Mouse (Mus musculus): Measurements from ENCODE around the gene Rragc. TPM values are rescaled to one million over a fixed set of nuclear protein-coding genes. Genes with fewer than 3 reads are reported as not detected.

Rragc gene
- total RNA-seq (2023) = 41.8 TPM

GRCm38 (mm10) chr4:123916748-123917547 lies at the start of gene Rragc:
Rragc (plus strand) TSS chr4:123917446.

DNA sequence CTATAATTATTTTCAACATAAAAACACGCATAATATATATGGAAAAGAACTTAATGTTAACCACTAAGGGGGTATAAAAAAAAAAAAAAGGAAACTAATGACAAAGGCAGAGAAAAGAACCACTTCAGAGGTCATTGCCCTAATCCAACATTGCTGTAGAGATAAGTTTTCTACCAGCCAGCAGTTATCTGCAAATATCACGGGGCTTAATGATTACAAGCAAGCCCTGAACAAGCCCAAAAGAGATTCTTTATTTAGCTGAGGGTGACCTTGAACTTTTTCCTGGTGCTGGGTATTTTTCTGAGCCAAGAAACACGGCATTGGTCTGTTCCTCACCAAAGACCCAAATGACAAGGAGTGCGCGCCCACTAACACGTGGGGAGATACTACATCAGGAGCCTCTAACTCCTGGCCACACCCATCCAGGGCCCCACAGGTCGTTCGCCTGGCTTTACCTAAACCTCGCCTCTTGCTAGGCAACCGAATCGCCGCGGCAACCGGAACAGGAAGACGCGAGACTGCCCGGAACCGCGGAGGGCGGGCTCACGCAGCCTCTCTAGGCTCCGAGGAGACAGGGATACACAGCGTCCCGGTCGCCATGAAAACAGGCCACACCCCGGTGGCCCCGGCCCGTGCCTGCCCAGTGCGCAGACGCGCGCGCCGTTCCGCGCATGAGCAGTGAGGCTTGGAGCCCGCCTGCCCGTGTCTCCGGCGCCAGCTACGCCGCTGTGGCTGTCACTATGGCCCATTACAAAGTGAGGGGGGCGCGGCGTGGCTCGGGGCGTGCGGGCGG lies 12.7 kb upstream of the Rragc start, which contains the start of gene Mycbp:
TSS of gene Mycbp (plus strand) at position 500 of the 793 bp plus-strand sequence.

DNA sequence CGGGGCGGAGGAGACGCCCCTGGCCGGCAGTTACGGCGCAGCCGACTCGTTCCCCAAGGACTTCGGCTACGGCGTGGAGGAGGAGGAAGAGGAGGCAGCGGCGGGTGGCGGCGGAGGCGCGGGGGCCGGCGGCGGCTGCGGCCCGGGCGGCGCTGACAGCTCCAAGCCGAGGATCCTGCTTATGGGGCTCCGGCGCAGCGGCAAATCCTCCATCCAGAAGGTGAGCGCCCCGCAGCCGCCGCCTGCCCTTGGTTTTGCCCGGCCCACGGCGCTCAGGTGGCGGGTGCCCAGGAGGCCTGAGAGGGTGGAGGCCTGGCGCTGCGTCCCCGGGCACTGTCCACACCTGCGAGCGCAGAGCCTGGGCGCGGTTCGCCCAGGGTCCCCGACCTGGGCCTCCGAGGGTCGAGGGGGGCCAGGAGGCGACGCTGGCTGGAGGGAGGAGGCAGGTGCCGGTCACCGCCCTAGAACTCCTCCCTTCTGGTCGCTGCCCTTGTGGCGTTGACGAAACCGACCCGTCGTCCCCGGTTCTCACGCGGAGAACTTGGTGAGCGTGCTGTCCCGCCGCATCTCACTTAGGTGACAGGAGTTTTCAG lies 398 bp downstream of the Rragc start, which contains the start of gene 4930535I16Rik:
TSS of gene 4930535I16Rik (minus strand) at position 475 of the 593 bp plus-strand sequence.

Other genes with a start within 250 kb of the Rragc start
- 691 TPM for gene Macf1, start 233.1 kb upstream of the Rragc start, total RNA-seq (2023)
- 29.5 TPM for gene Ndufs5, start 199.2 kb upstream of the Rragc start, total RNA-seq (2023)
- gene Akirin1, start 167.1 kb upstream of the Rragc start, total RNA-seq (2023) = 47.5 TPM
- gene Rhbdl2, start 129.6 kb upstream of the Rragc start, total RNA-seq (2023) = not detected
- gene 4933427I04Rik, start 57.8 kb upstream of the Rragc start, total RNA-seq (2023) = 0.26 TPM
- gene Mycbp, start 12.6 kb upstream of the Rragc start, total RNA-seq (2023) = 5.7 TPM
- not detected for gene 4930535I16Rik, start 576 bp downstream of the Rragc start, total RNA-seq (2023)

All from CD4-positive naive resting alpha-beta T cell, adult 76 days (primary cell).